Mouse (Mus musculus) liver, adult 2 months (tissue): Measurements from ENCODE around the gene Mymx.

Source experiments
- CTCF ChIP-seq: fragments of 200-500 bp; IDR thresholded peaks from 2 replicates; pipeline ENCODE4 v1.5.1; 2011; ENCODE audit warnings: low read depth, low read length, control low read depth
- POLR2A ChIP-seq: fragments of 200-500 bp; IDR thresholded peaks from 2 replicates; pipeline ENCODE4 v1.6.1; 2011; ENCODE audit warnings: low read length, control low read depth; ENCODE audit not compliant: insufficient read depth; ENCODE audit errors: extremely low read depth

GRCm38 (mm10) chr17:45597787-45598186, 4.1 kb downstream of the Mymx start:
- no peak for TF ChIP-seq CTCF
- no peak for TF ChIP-seq POLR2A
